Mouse (Mus musculus): ENCODE results near the gene Gadd45g. TPM values are rescaled to one million over a fixed set of nuclear protein-coding genes. Genes with fewer than 3 reads are reported as not detected.

The Gadd45g gene
- polyA plus RNA-seq, 1 experiment from 2014 or later: 41.4 TPM

- ATAC-seq (ENCODE audit: insufficient number of reproducible peaks, insufficient read depth, low FRiP score, low read depth): no peak
- Histone ChIP-seq H3K36me3 (ENCODE audit: control insufficient read depth, insufficient read depth, low read length) (no peaks in the 10 kb centered on the region; the same call in 1 of the 2 replicates), H3K4me2 (ENCODE audit: low read length) (no peak overlapping the region), H3K27ac (replicated peaks in 1 of 2; ENCODE audit: control insufficient read depth in 1 of 2, insufficient read depth in 1 of 2, low read depth in 2 of 2, low read length in 2 of 2) (no peak overlapping the region), H3K4me1 (ENCODE audit: control insufficient read depth in 2 of 2, insufficient read depth in 2 of 2, low read length in 2 of 2) (peaks cover 20 to 21% of the 10 kb centered on the region in 2 experiments), H3K4me3 (ENCODE audit: control insufficient read depth in 1 of 2, insufficient read depth in 1 of 2, low read depth in 1 of 2, low read length in 2 of 2) (no peak overlapping the region), H3K9ac (ENCODE audit: low read length) (no peak overlapping the region), H3K27me3 (ENCODE audit: control insufficient read depth, insufficient read depth, low read length) (peaks cover 3% of the 10 kb centered on the region; the same call in 1 of the 2 replicates), H3K9me3 (ENCODE audit: control insufficient read depth, low read length) (no peaks in the 10 kb centered on the region)
- WGBS: 59% methylated on average over 4 of the region's 4 CpGs
Observed at GRCm38 (mm10) chr13:51843298-51843697, 3.2 kb upstream of the Gadd45g start.

GRCm38 (mm10) chr13:51844118-51844517 is 2.4 kb upstream of the Gadd45g start:
- Histone ChIP-seq H3K9ac (ENCODE audit: low read length) (no peak overlapping the region), H3K4me2 (ENCODE audit: low read length) (no peak overlapping the region), H3K4me3 (ENCODE audit: control insufficient read depth in 1 of 2, insufficient read depth in 1 of 2, low read depth in 1 of 2, low read length in 2 of 2) (no peak overlapping the region), H3K27ac (replicated peaks in 1 of 2; ENCODE audit: control insufficient read depth in 1 of 2, insufficient read depth in 1 of 2, low read depth in 2 of 2, low read length in 2 of 2) (no peak overlapping the region), H3K9me3 (ENCODE audit: control insufficient read depth, low read length) (no peaks in the 10 kb centered on the region), H3K4me1 (ENCODE audit: control insufficient read depth in 2 of 2, insufficient read depth in 2 of 2, low read length in 2 of 2) (peaks cover 20 to 21% of the 10 kb centered on the region in 2 experiments), H3K36me3 (ENCODE audit: control insufficient read depth, insufficient read depth, low read length) (no peaks in the 10 kb centered on the region; the same call in 1 of the 2 replicates), H3K27me3 (ENCODE audit: control insufficient read depth, insufficient read depth, low read length) (peaks cover 3% of the 10 kb centered on the region; the same call in 1 of the 2 replicates)
- 75% methylated on average over 10 of the region's 10 CpGs for WGBS
- ATAC-seq (ENCODE audit: insufficient number of reproducible peaks, insufficient read depth, low FRiP score, low read depth): no peak

DNA sequence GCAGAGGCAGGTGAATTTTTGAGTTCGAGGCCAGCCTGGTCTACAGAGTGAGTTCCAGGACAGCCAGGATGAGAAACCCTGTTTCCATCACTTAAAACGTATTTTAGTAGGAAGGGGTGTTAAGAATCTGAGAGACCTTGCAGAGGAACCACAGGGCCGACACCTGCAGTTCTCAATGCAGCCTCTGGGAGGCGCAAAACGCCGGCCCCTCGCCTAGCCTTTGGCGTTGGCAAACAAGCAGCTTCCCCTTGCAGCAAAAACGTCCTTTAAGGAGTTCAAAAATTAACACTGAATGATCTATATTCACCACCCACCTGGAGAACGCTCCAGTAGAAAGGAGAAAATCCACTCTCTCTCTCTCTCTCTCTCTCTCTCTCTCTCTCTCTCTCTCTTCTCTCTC is 1.8 kb upstream of the Gadd45g start:
- no peak for ATAC-seq (ENCODE audit: insufficient number of reproducible peaks, insufficient read depth, low FRiP score, low read depth)
- no peak overlapping the region for H3K4me3 ChIP-seq (ENCODE audit: control insufficient read depth in 1 of 2, insufficient read depth in 1 of 2, low read depth in 1 of 2, low read length in 2 of 2)
- no peak overlapping the region; a peak in 1 of 4 replicates for H3K27ac ChIP-seq (replicated peaks in 1 of 2; ENCODE audit: control insufficient read depth in 1 of 2, insufficient read depth in 1 of 2, low read depth in 2 of 2, low read length in 2 of 2)
- H3K9me3 ChIP-seq (ENCODE audit: control insufficient read depth, low read length): no peaks in the 10 kb centered on the region
- peaks cover 23 to 24% of the 10 kb centered on the region in 2 experiments for H3K4me1 ChIP-seq (ENCODE audit: control insufficient read depth in 2 of 2, insufficient read depth in 2 of 2, low read length in 2 of 2)
- no peak overlapping the region for H3K9ac ChIP-seq (ENCODE audit: low read length)
- no peaks in the 10 kb centered on the region; the same call in 1 of the 2 replicates for H3K36me3 ChIP-seq (ENCODE audit: control insufficient read depth, insufficient read depth, low read length)
- peaks cover 3% of the 10 kb centered on the region; the same call in 1 of the 2 replicates for H3K27me3 ChIP-seq (ENCODE audit: control insufficient read depth, insufficient read depth, low read length)
- H3K4me2 ChIP-seq (ENCODE audit: low read length): peak overlapping the region; percentile 90
- 19% methylated on average over 10 of the region's 10 CpGs for WGBS

- no peak for ATAC-seq (ENCODE audit: insufficient number of reproducible peaks, insufficient read depth, low FRiP score, low read depth)
- Histone ChIP-seq H3K4me3 (ENCODE audit: control insufficient read depth in 1 of 2, insufficient read depth in 1 of 2, low read depth in 1 of 2, low read length in 2 of 2) (peak overlapping the region; percentile 77 to 81; a peak in 3 of 4 replicates), H3K4me2 (ENCODE audit: low read length) (peak overlapping the region; percentile 90), H3K27me3 (ENCODE audit: control insufficient read depth, insufficient read depth, low read length) (peaks cover 3% of the 10 kb centered on the region; the same call in 1 of the 2 replicates), H3K27ac (replicated peaks in 1 of 2; ENCODE audit: control insufficient read depth in 1 of 2, insufficient read depth in 1 of 2, low read depth in 2 of 2, low read length in 2 of 2) (peak overlapping the region in 1 of 2 experiments; percentile 51; a peak in 2 of 4 replicates), H3K9ac (ENCODE audit: low read length) (peak overlapping the region; percentile 85), H3K9me3 (ENCODE audit: control insufficient read depth, low read length) (no peaks in the 10 kb centered on the region), H3K4me1 (ENCODE audit: control insufficient read depth in 2 of 2, insufficient read depth in 2 of 2, low read length in 2 of 2) (peaks cover 27 to 28% of the 10 kb centered on the region in 2 experiments), H3K36me3 (ENCODE audit: control insufficient read depth, insufficient read depth, low read length) (no peaks in the 10 kb centered on the region; the same call in 1 of the 2 replicates)
- 5% methylated on average over 10 of the region's 10 CpGs for WGBS
Observed at GRCm38 (mm10) chr13:51845072-51845471, 1.4 kb upstream of the Gadd45g start.

GRCm38 (mm10) chr13:51845591-51846191 is 787 bp upstream of the Gadd45g start:
- Histone ChIP-seq H3K4me1 (ENCODE audit: control insufficient read depth in 2 of 2, insufficient read depth in 2 of 2, low read length in 2 of 2) (peaks cover 28 to 31% of the 10 kb centered on the region in 2 experiments), H3K27ac (replicated peaks in 1 of 2; ENCODE audit: control insufficient read depth in 1 of 2, insufficient read depth in 1 of 2, low read depth in 2 of 2, low read length in 2 of 2) (peak overlapping the region; percentile 87 to 97), H3K9me3 (ENCODE audit: control insufficient read depth, low read length) (no peaks in the 10 kb centered on the region), H3K36me3 (ENCODE audit: control insufficient read depth, insufficient read depth, low read length) (no peaks in the 10 kb centered on the region; the same call in 1 of the 2 replicates), H3K4me2 (ENCODE audit: low read length) (peak overlapping the region; percentile 90), H3K9ac (ENCODE audit: low read length) (peak overlapping the region; percentile 85), H3K4me3 (ENCODE audit: control insufficient read depth in 1 of 2, insufficient read depth in 1 of 2, low read depth in 1 of 2, low read length in 2 of 2) (peak overlapping the region; percentile 77 to 81), H3K27me3 (ENCODE audit: control insufficient read depth, insufficient read depth, low read length) (peaks cover under 1% of the 10 kb centered on the region; the same call in 1 of the 2 replicates)
- no peak for ATAC-seq (ENCODE audit: insufficient number of reproducible peaks, insufficient read depth, low FRiP score, low read depth)
- under 1% methylated on average over 45 of the region's 45 CpGs for WGBS

- ATAC-seq (ENCODE audit: insufficient number of reproducible peaks, insufficient read depth, low FRiP score, low read depth): peak; percentile 12; the same call in 1 of the 2 replicates
- no peaks in the 10 kb centered on the region; the same call in 1 of the 2 replicates for H3K36me3 ChIP-seq (ENCODE audit: control insufficient read depth, insufficient read depth, low read length)
- under 1% methylated on average over 63 of the region's 63 CpGs for WGBS
- no peaks in the 10 kb centered on the region for H3K27me3 ChIP-seq (ENCODE audit: control insufficient read depth, insufficient read depth, low read length)
- H3K27ac ChIP-seq (replicated peaks in 1 of 2; ENCODE audit: control insufficient read depth in 1 of 2, insufficient read depth in 1 of 2, low read depth in 2 of 2, low read length in 2 of 2): peak overlapping the region; percentile 90 to 97
- H3K4me2 ChIP-seq (ENCODE audit: low read length): peak overlapping the region; percentile 90
- H3K9ac ChIP-seq (ENCODE audit: low read length): peak overlapping the region; percentile 96
- H3K4me3 ChIP-seq (ENCODE audit: control insufficient read depth in 1 of 2, insufficient read depth in 1 of 2, low read depth in 1 of 2, low read length in 2 of 2): peak overlapping the region; percentile 77 to 90
- H3K4me1 ChIP-seq (ENCODE audit: control insufficient read depth in 2 of 2, insufficient read depth in 2 of 2, low read length in 2 of 2): peaks cover 23 to 29% of the 10 kb centered on the region in 2 experiments
- H3K9me3 ChIP-seq (ENCODE audit: control insufficient read depth, low read length): no peaks in the 10 kb centered on the region
Observed at GRCm38 (mm10) chr13:51846868-51847793, 653 bp downstream of the Gadd45g start.

DNA sequence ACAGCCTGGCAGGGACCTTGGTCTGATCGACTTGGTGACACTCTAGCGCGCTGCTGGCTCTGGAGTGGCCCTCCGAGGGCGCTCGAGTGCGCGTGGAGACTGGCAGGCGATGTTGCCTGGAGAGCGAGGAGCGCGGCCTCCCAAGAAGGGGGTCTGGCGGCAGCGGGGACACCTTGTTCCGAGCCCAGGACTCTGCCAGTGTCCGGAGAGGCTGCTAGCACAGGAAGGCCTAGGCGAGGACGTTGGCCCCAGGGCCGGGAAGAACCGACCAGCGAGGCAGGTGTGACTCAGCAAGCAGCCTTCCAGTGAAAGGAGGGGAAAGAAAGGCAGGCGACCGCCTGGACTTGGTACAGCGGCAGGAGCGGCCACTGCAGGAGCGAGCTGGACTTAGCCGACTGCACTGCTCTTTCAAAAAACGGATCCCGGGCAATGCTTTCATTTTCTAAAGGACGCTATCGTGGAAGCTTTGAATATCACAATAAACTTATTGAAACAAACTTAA is 1.6 kb downstream of the Gadd45g start:
- Histone ChIP-seq H3K4me3 (ENCODE audit: control insufficient read depth in 1 of 2, insufficient read depth in 1 of 2, low read depth in 1 of 2, low read length in 2 of 2) (peak overlapping the region; percentile 77 to 90), H3K27ac (replicated peaks in 1 of 2; ENCODE audit: control insufficient read depth in 1 of 2, insufficient read depth in 1 of 2, low read depth in 2 of 2, low read length in 2 of 2) (peak overlapping the region; percentile 90 to 97), H3K9ac (ENCODE audit: low read length) (peak overlapping the region; percentile 96), H3K27me3 (ENCODE audit: control insufficient read depth, insufficient read depth, low read length) (no peaks in the 10 kb centered on the region), H3K4me2 (ENCODE audit: low read length) (peak overlapping the region; percentile 90), H3K4me1 (ENCODE audit: control insufficient read depth in 2 of 2, insufficient read depth in 2 of 2, low read length in 2 of 2) (peaks cover 24 to 30% of the 10 kb centered on the region in 2 experiments), H3K9me3 (ENCODE audit: control insufficient read depth, low read length) (no peaks in the 10 kb centered on the region), H3K36me3 (ENCODE audit: control insufficient read depth, insufficient read depth, low read length) (no peaks in the 10 kb centered on the region; the same call in 1 of the 2 replicates)
- ATAC-seq (ENCODE audit: insufficient number of reproducible peaks, insufficient read depth, low FRiP score, low read depth): 0 out of 2 replicates have a peak, but pooled peaks have one; percentile 15
- under 1% methylated on average over 31 of the region's 31 CpGs for WGBS

Measured in heart, embryonic 14.5 days (tissue).